15 mouse cellular contexts compared by ENCODE assay signal in the genomic region with DNA sequence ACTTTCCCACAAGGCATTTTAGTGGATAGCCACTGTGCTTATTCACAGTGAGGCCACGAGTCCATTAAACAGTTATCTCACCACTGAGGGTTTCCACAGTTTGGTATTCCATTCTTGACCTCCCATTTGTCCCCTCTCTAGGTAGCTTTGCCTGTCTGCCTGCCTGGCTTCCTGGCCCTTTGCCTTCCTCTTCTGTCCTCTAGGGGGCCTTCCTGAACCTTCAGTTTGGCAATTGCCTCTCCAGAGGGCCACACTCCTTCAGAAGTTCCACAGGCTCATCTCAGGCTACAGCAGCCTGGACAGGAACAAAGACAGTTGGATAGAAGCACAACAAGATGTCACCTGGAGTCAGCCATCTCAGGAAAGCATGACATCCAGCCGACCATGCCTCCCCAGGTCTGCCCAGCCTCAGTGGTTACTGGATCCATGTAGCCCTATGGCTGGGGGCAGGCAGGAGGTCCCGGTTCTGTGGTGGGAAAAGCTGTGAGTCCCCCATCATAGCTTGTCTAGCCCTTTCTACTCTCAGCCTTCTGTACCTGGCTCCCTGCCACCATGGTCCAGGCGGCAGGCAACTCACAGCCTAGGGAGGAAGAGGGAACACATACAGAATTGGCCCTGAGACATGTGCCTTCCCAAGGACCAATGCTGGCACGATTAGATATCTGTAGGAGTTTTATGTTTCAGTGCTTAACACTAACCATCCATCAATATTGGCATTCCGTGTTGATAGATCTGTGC.
DNase-seq lines count a peak whose midpoint lies in the region; ATAC-seq and TF ChIP-seq lines count a peak whose summit lies in the region.
"Had no signal": no experiment of that assay in that cellular context is flagged by ENCODE, and none has a peak within 500 bp of the region (broad histone marks: within the 10 kb centered on the region; RNA-seq: fewer than 3 reads in every experiment).

No protein-coding gene starts in this region.

- no peak for TF ChIP-seq EP300 in lung, postnatal 0 days (IDR thresholded peaks at IDR 0.05)

- no peaks in the 10 kb centered on the region for H3K27me3 ChIP-seq in lung, postnatal 0 days (replicated peaks; ENCODE audit: insufficient read depth, low read length)
- H3K27me3 ChIP-seq in Patski = no peaks in the 10 kb centered on the region
- H3K27me3 ChIP-seq: neural tube, embryonic 12.5 days had no signal

- DNase-seq in lung, postnatal 0 days (ENCODE audit: low spot score) = no peak
- DNase-seq in lung, postnatal 10 days = no peak
- DNase-seq in Patski (ENCODE audit: low read depth, low spot score) = no peak
- no peak for DNase-seq in layer of hippocampus, adult 8-10 months (ENCODE audit: low spot score in 2 of 2)
- DNase-seq in neural tube, embryonic 10.5 days (ENCODE audit: extremely low spot score, low spot score) = no peak
- DNase-seq: gastrocnemius, postnatal 36 days; midbrain, embryonic 14.5 days; right cerebral cortex, postnatal 25 days had no signal

- in situ Hi-C loops in Patski (cut with MboI; ENCODE audit: low pct_unique_long_range_greater_than_20kb) = no loop called here

- CTCF ChIA-PET in Patski (lab: Charles Lee) = interaction anchor here (1.1 to 2.7 kb wide), 5 partner anchors 11 to 32 kb away, joined by 3 to 9 read pairs (median 6); no protein-coding TSS in a partner anchor

- TF ChIP-seq CTCF in lung, postnatal 0 days (IDR thresholded peaks at IDR 0.05) = peak; percentile 19; the same call in 1 of the 2 replicates
- TF ChIP-seq CTCF in Patski (IDR thresholded peaks at IDR 0.05) = peak; percentile 33

- no peak overlapping the region for H3K4me3 ChIP-seq in lung, postnatal 0 days (ENCODE audit: low read depth, low read length)
- H3K4me3 ChIP-seq: forebrain, embryonic 13.5 days; heart, embryonic 10.5 days; hindbrain, embryonic 13.5 days; neural tube, embryonic 12.5 days had no signal

- ATAC-seq in lung, postnatal 0 days = no peak
- no peak for ATAC-seq in Patski
- peak; percentile 31; the same call in 1 of the 2 replicates for ATAC-seq in erythroid progenitor cell, adult 5-6 weeks (replicated peaks; ENCODE audit: low FRiP score, poor library complexity, severe bottlenecking)
- peak; percentile 38; the same call in 1 of the 2 replicates for ATAC-seq in megakaryocyte progenitor cell, adult 5-6 weeks (replicated peaks; ENCODE audit: poor library complexity)
- ATAC-seq: forebrain, embryonic 13.5 days; intestine, embryonic 16.5 days had no signal

- no peak overlapping the region for H3K4me2 ChIP-seq in lung, postnatal 0 days (replicated peaks; ENCODE audit: low read depth, low read length)
- H3K4me2 ChIP-seq: forebrain, embryonic 13.5 days; hindbrain, embryonic 13.5 days; neural tube, embryonic 12.5 days had no signal

- H3K4me1 ChIP-seq in lung, postnatal 0 days (ENCODE audit: insufficient read depth, low read depth, low read length) = no peaks in the 10 kb centered on the region

- 65% methylated on average over 6 of the region's 6 CpGs for WGBS in lung, postnatal 0 days

- no peaks in the 10 kb centered on the region for H3K9me3 ChIP-seq in lung, postnatal 0 days (ENCODE audit: low read length)
- H3K9me3 ChIP-seq: forebrain, embryonic 13.5 days; heart, embryonic 10.5 days; hindbrain, embryonic 13.5 days; neural tube, embryonic 12.5 days had no signal

- no peak overlapping the region for H3K27ac ChIP-seq in lung, postnatal 0 days (ENCODE audit: low read length)
- H3K27ac ChIP-seq: forebrain, embryonic 13.5 days; heart, embryonic 10.5 days; hindbrain, embryonic 13.5 days; neural tube, embryonic 12.5 days had no signal

- POLR2A ChIA-PET in Patski (lab: Charles Lee) = no interaction called here

- H3K9ac ChIP-seq in lung, postnatal 0 days (replicated peaks; ENCODE audit: low read depth) = no peak overlapping the region
- H3K9ac ChIP-seq: forebrain, embryonic 13.5 days; hindbrain, embryonic 13.5 days; neural tube, embryonic 12.5 days had no signal

- H3K36me3 ChIP-seq in lung, postnatal 0 days (ENCODE audit: insufficient read depth, low read length) = no peaks in the 10 kb centered on the region
- H3K36me3 ChIP-seq: heart, embryonic 10.5 days; hindbrain, embryonic 13.5 days; neural tube, embryonic 12.5 days had no signal

Comparison
In these comparisons a context has a peak if more than half of its experiments do, and no peak if none do; other contexts are left out.
1. ATAC-seq: peak in erythroid progenitor cell, adult 5-6 weeks (single experiment) and megakaryocyte progenitor cell, adult 5-6 weeks (single experiment); none in lung, postnatal 0 days (single experiment) and Patski (single experiment).